Mouse (Mus musculus) splenic B cell, adult 2 months (primary cell): ENCODE results near the gene Gm28269.

ENCODE experiments used
- DNase-seq: peaks from one replicate; pipeline ENCODE4 v3.0.0-alpha.2; 2011; ENCODE audit warnings: low read depth, low spot score
- H3K27me3 ChIP-seq: 2 replicates; pipeline ENCODE4 v1.6.1; 2012; ENCODE audit warnings: mild to moderate bottlenecking, low read length, moderate library complexity, mixed read lengths; ENCODE audit not compliant: control insufficient read depth, poor library complexity, insufficient read depth, severe bottlenecking
- H3K36me3 ChIP-seq: 2 replicates; pipeline ENCODE4 v1.6.1; 2012; ENCODE audit warnings: mild to moderate bottlenecking, low read length, moderate library complexity, mixed read lengths; ENCODE audit not compliant: control insufficient read depth, poor library complexity, insufficient read depth, severe bottlenecking

Gm28269 gene

DNA sequence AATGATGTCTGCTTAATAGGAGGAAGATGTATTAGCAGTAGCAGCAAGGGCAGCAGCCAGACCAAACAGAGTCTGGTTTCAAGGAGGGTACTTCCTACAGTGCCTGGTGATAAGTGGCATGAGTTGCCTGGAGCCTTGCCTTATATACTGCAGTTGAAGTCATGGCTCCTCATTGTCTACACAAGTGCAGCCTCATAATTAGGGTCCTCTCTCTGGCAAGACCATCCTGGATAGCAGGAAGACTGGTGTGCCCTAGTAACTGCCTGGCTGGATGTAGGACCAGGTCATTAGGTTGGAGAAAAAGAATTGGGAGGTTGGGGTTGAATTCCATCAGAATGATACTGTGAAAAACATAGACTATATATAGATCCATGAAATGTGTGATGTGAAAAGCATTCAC lies at the start of gene Gm28269:
Gene Gm28269, minus strand, starts transcription at position 101 of the 400 bp plus-strand sequence.
- DNase-seq: no peak

DNA sequence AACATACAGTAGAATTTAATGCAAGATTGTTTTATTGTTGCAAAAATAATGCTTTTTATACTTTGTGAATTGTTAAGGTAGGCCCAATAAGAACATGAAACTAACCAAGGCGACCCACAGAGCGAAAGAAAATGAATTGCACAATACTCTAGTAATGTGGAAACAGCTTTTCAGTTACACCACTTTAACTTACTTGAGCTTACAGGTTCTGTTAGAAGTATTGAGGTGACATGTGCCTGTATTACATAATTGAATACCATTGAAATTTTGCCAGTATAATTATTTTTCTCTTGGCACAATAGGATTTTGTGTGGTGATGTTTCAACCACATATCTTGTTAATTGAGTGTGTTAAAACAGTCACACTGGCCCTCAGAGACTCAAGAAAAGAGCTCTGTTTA lies 28.0 kb downstream of the Gm28269 start:
- Histone ChIP-seq H3K27me3 (no peaks in the 10 kb centered on the region), H3K36me3 (no peaks in the 10 kb centered on the region)
- no peak for DNase-seq

More for the DNA sequence above, at the start of gene Gm28269:
- no peaks in the 10 kb centered on the region for H3K27me3 ChIP-seq
- no peaks in the 10 kb centered on the region for H3K36me3 ChIP-seq

DNA sequence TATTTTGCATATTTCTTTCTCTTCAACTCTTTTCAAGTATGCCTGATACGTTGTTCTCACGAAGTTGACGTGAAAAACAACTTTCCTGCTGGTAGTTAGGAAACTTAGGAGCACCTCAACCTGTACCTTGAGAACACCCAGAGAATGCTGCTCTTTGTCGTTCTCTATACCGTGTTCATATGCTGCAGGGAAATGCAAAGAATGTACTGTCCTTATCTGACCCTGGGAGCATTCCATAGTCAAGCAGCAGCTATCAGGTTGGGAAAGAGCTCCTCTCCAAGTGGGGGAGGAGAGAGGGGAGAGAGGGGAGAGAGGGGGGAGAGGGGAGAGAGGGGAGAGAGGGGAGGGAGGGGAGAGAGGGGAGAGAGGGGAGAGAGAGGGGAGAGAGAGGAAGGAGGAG lies 29.6 kb downstream of the Gm28269 start:
- no peaks in the 10 kb centered on the region for H3K27me3 ChIP-seq
- H3K36me3 ChIP-seq: no peaks in the 10 kb centered on the region
- no peak for DNase-seq

DNA sequence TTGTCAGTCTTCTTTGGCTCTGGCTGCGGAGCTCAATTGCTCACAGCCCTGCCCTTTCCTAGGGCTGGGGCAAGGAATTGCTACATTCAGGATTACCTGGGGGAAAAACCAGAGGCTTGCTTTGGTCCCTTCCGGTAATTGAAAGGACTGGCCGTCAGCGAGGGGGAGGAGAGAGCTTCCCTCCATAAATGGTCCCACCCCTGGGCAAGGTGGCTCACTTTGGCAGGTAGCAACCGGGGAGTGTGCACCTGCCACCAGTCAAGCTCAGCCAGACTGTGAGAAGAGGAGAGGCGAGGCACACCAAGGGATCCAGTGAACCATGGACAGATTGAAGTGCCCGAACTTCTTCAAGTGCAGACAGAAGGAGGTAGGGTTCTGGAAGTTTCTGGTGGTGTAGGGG lies 30.1 kb downstream of the Gm28269 start, which contains the start of gene Slc6a14:
Gene Slc6a14, plus strand, starts transcription at position 68 of the 400 bp plus-strand sequence.
- Histone ChIP-seq H3K36me3 (no peaks in the 10 kb centered on the region), H3K27me3 (no peaks in the 10 kb centered on the region)
- DNase-seq: no peak

DNA sequence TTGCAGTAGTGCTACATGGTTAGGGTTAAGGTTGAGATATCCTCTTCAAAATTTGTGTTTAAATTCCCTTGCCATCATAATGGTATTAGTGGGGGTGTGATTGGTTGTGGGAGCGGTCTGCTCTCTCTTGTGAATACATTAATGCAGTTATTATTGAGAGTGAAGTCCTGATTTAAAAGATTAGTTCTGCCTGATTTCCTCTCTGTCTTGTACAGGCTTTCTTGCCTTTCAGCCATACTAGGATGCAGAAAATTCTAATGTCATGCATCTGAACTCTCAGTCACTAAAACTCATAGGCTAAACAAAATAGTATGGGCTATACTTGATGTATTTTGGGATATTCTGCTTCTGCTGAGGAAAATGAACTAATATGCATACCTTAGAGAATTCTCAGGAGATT lies 40.4 kb downstream of the Gm28269 start:
- Histone ChIP-seq H3K27me3 (no peaks in the 10 kb centered on the region), H3K36me3 (no peaks in the 10 kb centered on the region)
- no peak for DNase-seq

DNA sequence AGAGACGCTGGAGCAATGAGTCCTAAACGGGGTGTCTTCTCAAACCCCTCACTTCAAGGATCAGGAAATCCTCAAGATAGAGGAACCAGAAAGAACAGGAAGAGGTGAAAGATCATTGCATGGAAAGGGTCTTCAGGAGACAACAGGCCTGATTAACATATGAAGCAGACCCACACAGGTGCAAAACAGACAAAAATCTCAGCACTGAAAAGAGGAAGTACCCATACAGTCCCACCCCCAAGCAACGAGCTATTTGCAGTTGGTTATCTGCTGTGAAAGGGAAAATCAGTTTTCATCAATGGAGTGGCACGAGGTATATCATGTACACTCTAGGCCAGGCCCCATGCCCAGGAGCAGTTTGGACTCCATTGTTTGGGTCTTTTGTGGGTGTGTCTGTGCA lies 43.3 kb downstream of the Gm28269 start:
- no peak for DNase-seq
- H3K27me3 ChIP-seq: no peaks in the 10 kb centered on the region
- no peaks in the 10 kb centered on the region for H3K36me3 ChIP-seq

DNA sequence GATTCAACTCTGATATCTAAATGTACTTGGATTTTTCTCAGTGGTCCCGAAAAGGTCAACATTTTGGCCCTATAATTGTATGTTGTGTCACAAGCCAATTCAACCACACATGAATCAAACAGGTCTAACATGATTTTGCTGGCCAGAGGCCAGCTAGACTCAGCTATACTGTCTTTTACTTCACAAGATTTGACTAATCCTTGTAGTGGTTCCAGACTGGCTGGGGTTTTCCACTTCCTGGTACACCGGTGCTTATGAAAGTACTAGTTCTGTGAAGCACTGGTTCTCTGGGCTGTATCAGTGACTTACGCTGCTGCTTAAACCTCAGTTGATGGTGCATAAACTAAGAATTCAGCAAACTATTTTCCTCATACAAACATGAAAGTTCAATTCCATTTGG lies 49.2 kb downstream of the Gm28269 start:
- no peak for DNase-seq
- no peaks in the 10 kb centered on the region for H3K27me3 ChIP-seq
- H3K36me3 ChIP-seq: no peaks in the 10 kb centered on the region

DNA sequence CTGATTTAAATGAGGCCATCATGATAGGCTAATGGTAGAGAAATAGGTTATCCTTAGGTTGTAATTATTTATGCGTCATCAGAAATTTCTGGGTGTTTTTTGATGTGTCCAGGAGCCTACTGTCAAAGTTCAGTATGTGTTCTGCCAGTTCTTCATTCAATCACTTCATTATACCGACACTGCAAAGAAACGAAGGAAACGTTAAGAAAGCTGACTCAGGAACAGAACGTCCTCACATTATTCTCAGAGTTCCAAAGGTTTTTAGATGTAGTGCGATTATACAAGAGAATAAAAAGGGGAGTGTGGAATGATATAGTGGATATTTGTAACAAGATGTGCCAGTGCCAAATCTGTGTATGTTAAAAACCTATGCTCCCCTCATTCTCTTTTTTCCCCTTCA lies 49.7 kb downstream of the Gm28269 start:
- no peak for DNase-seq
- Histone ChIP-seq H3K36me3 (no peaks in the 10 kb centered on the region), H3K27me3 (no peaks in the 10 kb centered on the region)
